Comparison of ENCODE assay signal across 10 mouse cellular contexts in genomic region chr16:93684441-93684840, GRCm38 (mm10). TPM values are rescaled to one million over a fixed set of nuclear protein-coding genes. Genes with fewer than 3 reads are reported as not detected.
DNase-seq lines count a peak whose midpoint lies in the region; ATAC-seq lines count a peak whose summit lies in the region.
"Had no signal": no experiment of that assay in that cellular context is flagged by ENCODE, and none has a peak within 500 bp of the region (broad histone marks: within the 10 kb centered on the region; RNA-seq: fewer than 3 reads in every experiment).

No protein-coding gene starts in this region.

- DNase-seq in heart, postnatal 4 days: no peak
- peak; percentile 7 for DNase-seq in MN1 (ENCODE audit: low spot score)
- peak; percentile 32 for DNase-seq in hindbrain, embryonic 11.5 days (ENCODE audit: low spot score)
- no peak for DNase-seq in frontal cortex, postnatal 10 days (ENCODE audit: low spot score in 2 of 2)
- no peak for DNase-seq in gastrocnemius, postnatal 10 days
- no peak for DNase-seq in left cerebral cortex, postnatal 10 days (ENCODE audit: extremely low spot score in 1 of 2, low spot score in 2 of 2)
- DNase-seq: cerebellum, adult 9-11 months had no signal

- H3K27me3 ChIP-seq in heart, embryonic 13.5 days (replicated peaks): peaks cover 64% of the 10 kb centered on the region
- H3K27me3 ChIP-seq in hindbrain, embryonic 11.5 days (ENCODE audit: control insufficient read depth, insufficient read depth, low read length): peaks cover 39% of the 10 kb centered on the region
- H3K27me3 ChIP-seq in midbrain, embryonic 16.5 days (ENCODE audit: control insufficient read depth, insufficient read depth, low read depth, low read length): peaks cover 39% of the 10 kb centered on the region

- intact Hi-C loops in left cerebral cortex, postnatal 10 days (cut with DNase I): loop anchor here (5.0 kb wide), 1 partner anchor 103 kb away; no protein-coding TSS in a partner anchor

- no peaks in the 10 kb centered on the region for H3K36me3 ChIP-seq in heart, embryonic 13.5 days
- no peaks in the 10 kb centered on the region for H3K36me3 ChIP-seq in hindbrain, embryonic 11.5 days (ENCODE audit: control insufficient read depth, insufficient read depth, low read length)
- no peaks in the 10 kb centered on the region for H3K36me3 ChIP-seq in midbrain, embryonic 16.5 days (ENCODE audit: control insufficient read depth, insufficient read depth, low read length)

- H3K4me3 ChIP-seq in heart, embryonic 13.5 days: peak overlapping the region; percentile 55
- no peak overlapping the region for H3K4me3 ChIP-seq in hindbrain, embryonic 11.5 days (ENCODE audit: low read depth, low read length)
- no peak overlapping the region for H3K4me3 ChIP-seq in midbrain, embryonic 16.5 days (ENCODE audit: low read depth, low read length)

- peak overlapping the region; percentile 78 for H3K4me2 ChIP-seq in heart, embryonic 13.5 days
- no peak overlapping the region for H3K4me2 ChIP-seq in hindbrain, embryonic 11.5 days (replicated peaks; ENCODE audit: low read depth, low read length)
- peak overlapping the region; percentile 66; the same call in 1 of the 2 replicates for H3K4me2 ChIP-seq in midbrain, embryonic 16.5 days (ENCODE audit: low read length)

- H3K9me3 ChIP-seq in heart, embryonic 13.5 days: no peaks in the 10 kb centered on the region
- H3K9me3 ChIP-seq in hindbrain, embryonic 11.5 days (ENCODE audit: control insufficient read depth, low read length): no peaks in the 10 kb centered on the region
- no peaks in the 10 kb centered on the region for H3K9me3 ChIP-seq in midbrain, embryonic 16.5 days (replicated peaks; ENCODE audit: control insufficient read depth, low read length, poor library complexity, severe bottlenecking)

- WGBS in heart, embryonic 13.5 days: 33% methylated on average over 7 of the region's 7 CpGs
- WGBS in hindbrain, embryonic 11.5 days: 31% methylated on average over 7 of the region's 7 CpGs
- 40% methylated on average over 7 of the region's 7 CpGs for WGBS in midbrain, embryonic 16.5 days

- no peak overlapping the region for H3K27ac ChIP-seq in heart, embryonic 13.5 days (replicated peaks)
- H3K27ac ChIP-seq in hindbrain, embryonic 11.5 days (ENCODE audit: low read depth, low read length): no peak overlapping the region
- no peak overlapping the region for H3K27ac ChIP-seq in midbrain, embryonic 16.5 days (ENCODE audit: low read length)

- no peak for ATAC-seq in heart, embryonic 13.5 days (ENCODE audit: extremely low read depth, insufficient number of reproducible peaks, low FRiP score, low TSS enrichment)
- no peak for ATAC-seq in hindbrain, embryonic 11.5 days (ENCODE audit: low FRiP score)
- no peak for ATAC-seq in midbrain, embryonic 16.5 days

- H3K9ac ChIP-seq in heart, embryonic 13.5 days: no peak overlapping the region
- H3K9ac ChIP-seq in hindbrain, embryonic 11.5 days (ENCODE audit: low read depth, low read length): no peak overlapping the region
- no peak overlapping the region for H3K9ac ChIP-seq in midbrain, embryonic 16.5 days (ENCODE audit: low read depth, low read length)

- peaks cover 25% of the 10 kb centered on the region for H3K4me1 ChIP-seq in heart, embryonic 13.5 days
- H3K4me1 ChIP-seq in hindbrain, embryonic 11.5 days (replicated peaks; ENCODE audit: control insufficient read depth, insufficient read depth, low read length): peaks cover 6% of the 10 kb centered on the region; the same call in 1 of the 2 replicates
- peaks cover 13% of the 10 kb centered on the region for H3K4me1 ChIP-seq in midbrain, embryonic 16.5 days (ENCODE audit: control insufficient read depth, insufficient read depth, low read length)

RNA-seq across cellular contexts. Expression of gene Cbr3, which starts 1.4 kb away (rescaled TPM):
- 0.59 and 0.70 TPM in 2 replicates for polyA plus RNA-seq in heart, embryonic 13.5 days (2015; fragmentation: Nextera tagmentation; extraction: Ambion mirVana)
- total RNA-seq in heart, postnatal 4 days (2021): 1 to 10 TPM; 2.2 to 2.5 TPM
- polyA plus RNA-seq in hindbrain, embryonic 11.5 days (2014; fragmentation: Nextera tagmentation; extraction: Ambion mirVana): 0.67 and 0.82 TPM in 2 replicates
- 1.1 and 3.0 TPM in 2 replicates for polyA plus RNA-seq in midbrain, embryonic 16.5 days (2015; fragmentation: Nextera tagmentation; extraction: Ambion mirVana)
- 1 to 10 TPM; 3.5 to 6.3 TPM for total RNA-seq in gastrocnemius, postnatal 10 days (2021)
- total RNA-seq in left cerebral cortex, postnatal 10 days (2021): 1 to 10 TPM; 9.5 to 9.6 TPM
- total RNA-seq: MEL had no signal

RNA-seq across cellular contexts. Expression of gene Dop1b, which starts 27.3 kb away (rescaled TPM):
- polyA plus RNA-seq in heart, embryonic 13.5 days (2015; fragmentation: Nextera tagmentation; extraction: Ambion mirVana): 6.0 and 6.4 TPM in 2 replicates
- total RNA-seq in heart, postnatal 4 days (2021): 10 to 100 TPM; 15.0 to 18.3 TPM
- polyA plus RNA-seq in hindbrain, embryonic 11.5 days (2014; fragmentation: Nextera tagmentation; extraction: Ambion mirVana): 15.7 and 19.6 TPM in 2 replicates
- polyA plus RNA-seq in midbrain, embryonic 16.5 days (2015; fragmentation: Nextera tagmentation; extraction: Ambion mirVana): 41.0 and 42.0 TPM in 2 replicates
- 10 to 100 TPM; 34.7 to 37.7 TPM for total RNA-seq in gastrocnemius, postnatal 10 days (2021)
- 10 to 100 TPM; 90.0 to 99.6 TPM for total RNA-seq in left cerebral cortex, postnatal 10 days (2021)

RNA-seq across cellular contexts. Expression of gene Gm5678, which starts 56.5 kb away (rescaled TPM):
- polyA plus RNA-seq in heart, embryonic 13.5 days (2015; fragmentation: Nextera tagmentation; extraction: Ambion mirVana): not detected in 2 replicates
- total RNA-seq in heart, postnatal 4 days (2021): 1 to 10 TPM in 1 of 2 experiments, under 1 TPM in 1; 0.62 to 1.5 TPM
- not detected in 2 replicates for polyA plus RNA-seq in hindbrain, embryonic 11.5 days (2014; fragmentation: Nextera tagmentation; extraction: Ambion mirVana)
- polyA plus RNA-seq in midbrain, embryonic 16.5 days (2015; fragmentation: Nextera tagmentation; extraction: Ambion mirVana): not detected in 2 replicates
- 1 to 10 TPM; 1.3 to 1.8 TPM for total RNA-seq in gastrocnemius, postnatal 10 days (2021)
- 1 to 10 TPM; 1.9 to 2.5 TPM for total RNA-seq in left cerebral cortex, postnatal 10 days (2021)
- total RNA-seq: MEL had no signal

Comparison
In these comparisons a context has a peak if more than half of its experiments do, and no peak if none do; other contexts are left out.
1. DNase-seq: peak in MN1 (single experiment) and hindbrain, embryonic 11.5 days (single experiment); none in heart, postnatal 4 days (single experiment), frontal cortex, postnatal 10 days (0 of 2), gastrocnemius, postnatal 10 days (single experiment) and left cerebral cortex, postnatal 10 days (0 of 2).